Mouse (Mus musculus) large intestine, adult 2 months (tissue): ENCODE data around the gene Stk17b. TPM values are rescaled to one million over a fixed set of nuclear protein-coding genes. Genes with fewer than 3 reads are reported as not detected.
"Not testable (repeated sequence)": the region's sequence is repeated elsewhere in the genome, so short reads cannot be mapped to it uniquely, and the experiment has no call there.

Source experiments
- DNase-seq: peaks from one replicate; pipeline ENCODE4 v3.0.0-alpha.2; 2012; ENCODE audit warnings: low read depth, low spot score
- WGBS: fragments of 180-500 bp; shearing (Covaris S2); methylation state at CpG from one replicate; pipeline ENCODE4 v1.1.7; 2018; 5-methylcytosine and 5-hydroxymethylcytosine counted together
- polyA plus RNA-seq: library from polyadenylated mRNA; depleted of rRNA; stranded (reverse); fragments of >200 nt; gene quantifications from 2 replicates; pipeline ENCODE4 v1.2.3, GENCODE M21; 2012; rRNA removed

Stk17b gene
- polyA plus RNA-seq, 1 experiment = 14.5 TPM

DNA sequence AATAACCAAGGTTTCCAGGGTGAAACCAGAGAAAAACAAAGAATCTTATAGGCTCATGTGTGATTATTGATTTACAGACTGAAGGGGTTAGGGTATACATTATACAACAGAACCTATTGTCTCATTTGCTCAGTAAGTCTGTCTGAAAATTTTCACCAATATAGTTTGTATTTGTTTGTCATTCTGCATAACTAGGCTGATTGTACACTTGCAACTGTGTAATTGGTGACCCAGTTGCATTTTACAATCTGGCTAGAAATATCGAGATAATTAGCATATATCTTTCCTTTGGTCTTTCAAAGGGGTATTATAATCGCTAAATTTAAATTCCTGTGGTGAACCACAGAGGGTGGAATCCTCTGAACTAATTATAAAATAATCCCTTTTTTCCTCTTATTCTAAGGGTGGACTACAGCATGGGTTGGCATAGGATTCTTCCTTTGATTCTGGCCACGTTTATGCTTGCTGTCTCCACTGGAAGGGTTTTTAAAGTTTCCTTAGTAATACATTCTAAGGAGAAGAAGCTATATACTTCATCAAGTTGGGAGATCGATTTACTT is 44.2 kb downstream of the Stk17b start:
- 83% methylated on average over 4 of the region's 4 CpGs for WGBS
- no peak for DNase-seq

GRCm38 (mm10) chr1:53740077-53740776 is 44.8 kb downstream of the Stk17b start:
- DNase-seq = not testable (repeated sequence)
- 40% methylated on average over 4 of the region's 4 CpGs for WGBS

DNA sequence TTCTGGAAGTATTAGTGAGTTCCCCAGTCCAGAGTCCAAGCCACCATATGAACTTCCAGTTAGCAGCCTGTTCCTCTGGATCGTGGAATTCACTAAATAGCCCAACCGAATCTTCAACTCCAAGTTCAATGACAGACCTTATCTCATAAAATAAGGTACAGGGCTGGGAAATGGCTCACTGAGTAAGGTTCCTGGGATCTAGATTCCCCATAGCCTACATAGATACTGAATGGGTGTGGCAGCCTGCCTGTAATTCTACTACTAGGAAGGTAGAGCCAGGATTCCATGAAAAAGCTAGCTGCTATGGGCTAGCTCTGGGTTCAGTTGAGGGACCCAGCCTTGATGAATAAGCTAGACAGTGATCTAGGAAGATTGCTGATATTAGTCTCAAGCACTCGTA is 48.4 kb downstream of the Stk17b start:
- 42% methylated on average over 3 of the region's 3 CpGs for WGBS
- DNase-seq = no peak

- whole genome bisulfite sequencing = 82% methylated on average over 5 of the region's 5 CpGs
- DNase-seq = no peak
These were observed 56.4 kb downstream of the Stk17b start for GRCm38 (mm10) chr1:53728489-53729225.

- 90% methylated on average over 2 of the region's 2 CpGs for WGBS
- no peak for DNase-seq
These were observed 58.1 kb downstream of the Stk17b start for GRCm38 (mm10) chr1:53726883-53727282.

DNA sequence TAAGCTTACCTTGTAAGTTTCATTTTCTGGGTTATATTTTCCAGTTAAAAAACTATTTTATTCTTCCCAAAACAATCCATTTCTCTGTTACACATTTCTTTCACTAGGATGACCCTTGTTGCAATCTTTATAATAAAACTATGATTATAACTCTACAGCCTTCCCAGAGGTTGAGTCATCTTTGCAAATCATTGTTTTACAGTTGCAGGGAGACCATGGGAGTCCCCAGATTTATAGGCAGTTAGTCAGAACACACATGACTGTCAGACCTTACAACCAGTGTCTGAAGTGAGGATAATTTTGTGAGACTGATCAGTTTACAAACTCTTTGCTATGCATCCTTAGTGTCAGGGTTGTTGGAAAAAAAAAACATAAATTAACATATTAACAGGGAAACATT is 63.7 kb downstream of the Stk17b start:
- no peak for DNase-seq

GRCm38 (mm10) chr1:53720601-53721351 is 64.2 kb downstream of the Stk17b start:
- no peak for DNase-seq
- 29% methylated on average over 5 of the region's 5 CpGs for WGBS

DNA sequence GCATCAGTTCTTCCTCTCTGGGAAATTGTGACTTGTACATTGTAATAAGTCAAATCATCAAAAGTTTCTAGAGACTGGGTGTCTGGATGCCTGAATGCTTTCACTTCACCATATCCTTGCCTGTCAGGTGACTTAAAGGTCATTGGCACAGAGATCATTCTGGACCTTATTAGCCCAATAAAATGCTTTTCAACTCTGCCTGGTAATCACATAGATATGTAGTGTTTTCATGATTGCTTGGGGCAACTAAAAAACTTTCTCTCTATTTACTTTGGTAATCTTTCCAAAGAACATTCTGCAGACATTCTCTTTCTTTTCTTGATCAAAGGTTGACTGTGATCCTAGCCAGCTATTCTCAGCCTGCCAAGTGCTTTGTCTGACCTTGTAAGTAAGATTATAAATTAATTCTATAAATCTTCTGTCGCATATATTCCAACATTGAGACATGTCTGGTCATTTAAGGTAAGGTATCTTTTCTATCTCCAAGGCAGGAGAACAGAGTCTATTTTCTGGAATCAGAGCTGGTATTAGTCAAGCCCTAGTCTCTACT is 69.0 kb downstream of the Stk17b start:
- WGBS = 25% methylated on average over 1 of the region's 1 CpGs
- DNase-seq = no peak

GRCm38 (mm10) chr1:53715446-53715845 is 69.6 kb downstream of the Stk17b start:
- 1% methylated on average over 4 of the region's 4 CpGs for WGBS
- DNase-seq = no peak

GRCm38 (mm10) chr1:53713383-53713782 is 71.6 kb downstream of the Stk17b start:
- DNase-seq = not testable (repeated sequence)
- 60% methylated on average over 3 of the region's 3 CpGs for WGBS

DNA sequence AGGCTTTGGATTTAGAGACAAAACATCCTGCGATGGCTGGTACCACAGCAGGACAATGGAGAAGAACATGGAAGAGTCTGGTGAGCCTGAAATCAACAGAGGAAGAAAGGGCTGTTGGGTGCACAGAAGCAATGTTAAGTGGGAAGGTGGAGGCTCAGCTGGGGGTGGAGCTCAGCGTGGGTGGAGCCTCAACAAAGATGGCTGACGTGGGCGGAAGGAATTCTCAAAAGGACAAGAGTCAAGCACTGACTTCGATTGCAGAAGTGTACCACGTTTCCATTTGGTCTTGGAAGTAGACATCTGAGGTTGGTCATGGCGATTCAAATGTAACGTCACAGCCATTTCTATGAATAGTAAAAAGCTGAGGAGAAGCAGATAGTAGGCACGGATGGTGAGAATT is 74.0 kb downstream of the Stk17b start:
- 91% methylated on average over 9 of the region's 9 CpGs for WGBS
- DNase-seq = no peak

DNA sequence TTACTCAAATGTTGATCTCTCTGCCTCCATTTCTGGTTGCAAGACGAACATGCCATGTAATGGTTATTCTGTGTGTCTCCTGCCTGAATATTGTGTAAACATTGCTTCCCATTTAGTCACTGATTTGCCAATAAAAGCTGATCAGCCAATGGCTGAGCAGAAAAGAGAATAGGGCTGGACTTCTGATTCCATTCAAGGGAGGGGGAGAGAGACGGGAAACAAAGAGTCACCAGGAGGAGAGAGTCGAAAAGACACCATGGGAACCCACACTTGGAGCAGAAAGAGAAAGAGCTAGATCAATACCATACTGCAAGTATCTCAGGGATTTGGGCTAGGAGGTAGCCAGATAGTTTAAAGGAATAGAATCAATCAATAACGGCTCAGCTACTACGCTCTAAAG is 75.4 kb downstream of the Stk17b start:
- not testable (repeated sequence) for DNase-seq
- 65% methylated on average over 5 of the region's 5 CpGs for WGBS

DNA sequence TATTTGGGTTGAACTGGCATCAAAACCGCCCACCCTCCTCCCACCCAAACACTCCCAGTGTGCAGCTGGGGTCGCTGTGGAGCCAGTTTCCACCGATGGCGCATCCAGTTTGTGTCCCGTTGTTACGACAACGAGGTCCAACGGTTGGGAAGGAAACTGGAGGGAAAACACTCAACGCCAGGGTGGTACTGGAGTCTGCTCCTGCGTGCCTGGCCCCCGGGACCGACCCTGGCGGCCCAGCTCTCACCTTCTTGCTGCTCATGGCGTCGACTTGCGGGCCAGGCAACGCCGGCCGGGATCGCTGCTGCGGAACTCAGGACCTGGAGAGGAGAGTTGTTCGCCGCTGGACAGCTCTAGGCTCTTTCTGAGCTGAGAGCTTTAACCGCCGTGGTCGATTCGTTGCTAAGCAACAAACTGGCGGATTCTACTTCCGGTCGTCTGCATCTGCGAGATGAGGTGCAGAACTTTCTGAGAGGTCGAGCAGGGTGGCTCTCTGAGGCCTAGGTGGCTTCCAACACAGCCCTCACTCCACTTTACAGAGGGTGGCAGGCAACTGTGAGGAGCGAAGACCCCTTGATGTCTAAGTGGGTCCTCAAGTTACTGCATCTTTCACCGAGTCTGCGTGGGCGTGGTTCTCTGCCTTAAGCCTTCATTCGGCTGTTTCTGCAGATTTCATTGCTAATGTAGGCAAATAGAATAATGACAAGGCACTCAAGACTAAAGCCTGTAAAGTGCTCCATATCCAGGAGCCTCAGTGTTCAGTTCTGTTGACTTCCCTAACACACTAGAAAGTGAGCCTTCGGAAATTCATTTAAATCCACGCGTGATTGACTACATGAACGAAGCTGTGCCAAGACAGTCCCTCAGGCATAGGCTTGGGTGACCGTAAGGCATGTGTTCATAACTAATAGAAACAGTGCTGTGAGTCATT is 78.3 kb downstream of the Stk17b start, which contains the start of gene Dnah7a:
Dnah7a (minus strand) TSS at position 354 of the 931 bp plus-strand sequence.
- no peak for DNase-seq

More for the DNA sequence above, 78.3 kb downstream of the Stk17b start, which contains the start of gene Dnah7a:
- 20% methylated on average over 42 of the region's 42 CpGs for WGBS

Other genes starting within 250 kb of the Stk17b start
- under 0.01 and 0.07 TPM in 2 replicates for gene Dnah7a, start 78.4 kb downstream of the Stk17b start, polyA plus RNA-seq